Mouse (Mus musculus) left cerebral cortex, adult 2 months (tissue): ENCODE data around the gene Gpr182. TPM values are rescaled to one million over a fixed set of nuclear protein-coding genes. Genes with fewer than 3 reads are reported as not detected.

Experiments
- DNase-seq, 2 experiments: peaks; one replicate each; pipeline ENCODE4 v3.0.0; 2021 to 2022; ENCODE audit warnings: low spot score in 2 of 2, mixed read lengths in 1 of 2; ENCODE audit errors: extremely low spot score in 1 of 2
- H3K27ac ChIP-seq: fragments of 200-600 bp; 2 replicates; pipeline ENCODE4 v1.8.1; 2022
- H3K4me3 ChIP-seq: fragments of 200-600 bp; 2 replicates; pipeline ENCODE4 v1.8.1; 2022
- CTCF ChIP-seq: fragments of 200-600 bp; IDR thresholded peaks from 2 replicates; pipeline ENCODE4 v1.8.1; 2022; ENCODE audit warnings: antibody characterized with exemption, mild to moderate bottlenecking, moderate library complexity
- intact Hi-C: fragments of 180-260 bp; cut with DNase I; formaldehyde crosslinking; loops from one replicate; pipeline ENCODE4 v1.15.1; 2025
- total RNA-seq, 2 experiments: library from RNA; stranded (reverse); gene quantifications; 2 replicates each; pipeline ENCODE4 v1.2.3; 2021

Gpr182 gene
- total RNA-seq, 2 experiments from 2014 or later, result 1.5 to 2.8 TPM

DNA sequence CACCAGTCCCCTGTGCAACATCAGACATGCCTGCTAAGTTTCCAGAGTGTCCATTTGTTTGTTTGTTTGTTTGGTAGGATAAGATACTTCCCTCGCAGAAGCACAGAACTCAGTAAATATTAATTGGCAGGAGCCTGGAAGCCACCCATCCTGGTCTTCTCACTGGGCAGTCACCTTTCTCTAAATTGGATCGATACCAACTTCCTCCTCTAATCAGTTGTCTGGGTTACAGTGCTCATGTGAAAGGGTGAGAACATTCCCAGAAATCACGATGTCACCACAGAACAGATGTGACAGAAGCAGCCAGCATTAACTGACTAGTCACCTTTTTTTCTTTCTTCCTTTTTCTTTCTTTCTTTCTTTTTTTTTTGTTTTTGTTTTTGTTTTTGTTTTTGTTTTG, 3.7 kb upstream of the Gpr182 start:
- no peak overlapping the region for H3K4me3 ChIP-seq
- intact Hi-C loops, result no loop called here
- TF ChIP-seq CTCF, result no peak
- no peak overlapping the region for H3K27ac ChIP-seq
- no peak for DNase-seq

DNA sequence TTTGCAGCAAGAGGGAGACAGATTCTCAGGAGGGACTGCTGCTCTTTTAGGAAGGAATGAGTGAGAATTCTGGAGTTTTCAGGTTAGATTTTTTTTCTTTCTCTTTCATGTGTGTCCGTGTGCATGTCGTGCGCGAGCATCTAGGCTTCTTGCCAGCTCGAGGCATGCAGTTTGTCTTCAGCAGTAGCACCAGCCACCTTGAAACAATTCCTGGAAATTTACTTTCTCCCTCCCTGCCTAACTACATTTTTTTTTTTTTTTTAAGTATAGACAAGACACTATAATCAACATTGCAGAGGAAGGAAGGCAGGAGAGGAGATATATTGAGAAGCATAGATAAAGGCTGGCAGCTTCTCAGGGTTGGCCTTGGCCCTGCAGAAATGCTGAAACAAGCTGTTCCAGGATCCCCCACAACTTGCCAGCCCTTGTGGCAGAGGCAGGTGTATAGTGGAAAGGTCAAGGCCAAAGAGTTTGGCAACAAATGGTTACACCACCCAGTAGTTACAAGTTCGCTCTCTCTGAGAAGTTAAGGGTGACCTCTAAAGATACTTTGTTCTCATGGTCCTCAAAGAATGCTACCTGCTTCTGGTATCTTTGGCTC, 3.1 kb upstream of the Gpr182 start:
- Histone ChIP-seq H3K27ac (no peak overlapping the region), H3K4me3 (no peak overlapping the region)
- no peak for DNase-seq
- intact Hi-C loops, result no loop called here
- TF ChIP-seq CTCF, result no peak

DNA sequence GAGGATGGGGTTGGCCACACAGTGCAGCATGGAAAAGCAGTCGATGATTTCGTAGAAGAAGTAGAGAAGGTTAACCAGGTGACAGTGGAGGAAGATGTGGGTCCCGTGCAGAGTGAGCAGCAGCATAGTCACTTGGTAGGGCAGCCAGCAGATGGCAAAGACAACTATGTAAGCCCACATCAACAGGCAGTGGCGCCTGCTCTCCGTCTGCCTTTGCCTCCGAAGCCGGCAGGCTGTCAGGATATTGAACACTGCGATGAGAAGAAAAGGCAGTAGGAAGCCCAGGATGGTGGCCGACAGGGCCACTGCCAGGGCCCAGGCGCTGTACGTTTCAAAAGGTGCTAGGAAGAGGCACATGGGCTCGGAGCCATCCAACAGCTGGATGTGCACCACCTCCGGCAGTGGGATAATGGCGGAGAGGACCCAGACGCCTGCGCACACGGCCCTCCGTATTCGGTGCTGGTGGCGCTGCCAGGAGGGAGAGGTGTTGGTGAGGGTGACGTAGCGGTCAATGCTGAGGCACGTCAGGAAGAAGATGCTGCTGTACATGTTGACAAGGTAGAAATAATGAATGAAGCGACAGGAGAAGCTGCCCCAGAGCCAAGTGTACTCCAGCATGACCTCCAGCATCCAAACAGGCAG, 1.3 kb downstream of the Gpr182 start:
- Histone ChIP-seq H3K4me3 (peak overlapping the region; percentile 39), H3K27ac (no peak overlapping the region)
- DNase-seq, result no peak
- TF ChIP-seq CTCF, result no peak
- intact Hi-C loops, result no loop called here

DNA sequence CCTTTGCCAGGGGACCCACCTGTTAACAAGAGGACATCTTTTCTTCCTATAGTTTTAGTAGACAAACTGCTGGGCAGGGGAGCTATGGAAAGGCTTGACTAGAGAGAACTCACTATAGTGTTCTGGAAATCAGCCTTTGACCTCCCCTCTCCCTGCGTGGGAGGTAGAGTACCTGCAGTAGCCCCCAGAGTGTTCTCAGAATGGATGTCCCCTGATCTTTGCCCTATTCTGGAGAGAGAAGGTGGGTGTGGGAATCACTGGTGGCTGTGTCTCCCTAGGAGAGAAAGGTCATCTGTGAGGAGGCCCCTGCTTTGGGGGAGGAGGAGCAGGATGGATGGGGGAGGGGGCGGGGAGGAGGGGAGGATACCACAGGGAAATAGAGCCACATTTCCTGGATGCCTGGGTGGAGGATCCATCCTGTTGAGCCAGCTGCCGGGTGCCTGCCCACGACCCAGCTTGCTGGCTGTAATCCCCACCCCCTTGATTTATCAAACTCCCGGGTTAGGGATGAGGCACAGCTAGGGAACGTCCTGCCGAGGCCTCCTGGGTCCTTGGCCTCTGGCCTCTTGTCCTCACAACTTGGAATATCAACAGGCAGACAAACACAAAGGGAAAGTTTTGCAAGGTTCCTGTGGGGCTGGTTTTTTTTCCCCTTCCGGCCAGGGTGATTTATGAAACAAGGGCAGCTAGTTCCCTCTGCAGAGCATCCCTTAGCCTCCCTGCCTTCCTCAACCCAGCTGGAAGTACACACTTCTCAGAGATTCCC, 2.5 kb downstream of the Gpr182 start:
- TF ChIP-seq CTCF, result no peak
- Histone ChIP-seq H3K4me3 (no peak overlapping the region), H3K27ac (no peak overlapping the region)
- DNase-seq, result no peak
- intact Hi-C loops, result no loop called here

DNA sequence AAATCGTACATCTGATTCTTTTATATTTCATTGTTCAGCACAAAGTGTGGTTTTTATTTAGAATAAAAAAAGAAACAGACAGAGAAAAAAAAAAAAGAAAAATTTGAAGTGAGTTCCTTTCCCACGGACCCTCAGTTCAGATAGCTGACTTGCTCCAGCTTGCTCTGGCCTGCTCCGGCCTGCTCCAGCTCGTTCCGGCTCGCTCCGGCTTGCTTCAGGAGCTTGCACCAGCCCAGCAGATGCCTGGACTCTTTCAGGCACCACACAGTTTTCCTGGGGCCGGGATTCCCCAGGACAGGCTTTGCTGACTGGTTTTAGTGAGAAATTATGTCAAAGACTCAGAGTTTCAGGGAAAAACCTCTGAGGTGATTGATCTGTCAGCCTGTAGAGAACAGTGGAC, 4.3 kb downstream of the Gpr182 start:
- TF ChIP-seq CTCF, result no peak
- H3K27ac ChIP-seq, result no peak overlapping the region
- DNase-seq, result no peak
- no peak overlapping the region for H3K4me3 ChIP-seq
- intact Hi-C loops, result no loop called here

DNA sequence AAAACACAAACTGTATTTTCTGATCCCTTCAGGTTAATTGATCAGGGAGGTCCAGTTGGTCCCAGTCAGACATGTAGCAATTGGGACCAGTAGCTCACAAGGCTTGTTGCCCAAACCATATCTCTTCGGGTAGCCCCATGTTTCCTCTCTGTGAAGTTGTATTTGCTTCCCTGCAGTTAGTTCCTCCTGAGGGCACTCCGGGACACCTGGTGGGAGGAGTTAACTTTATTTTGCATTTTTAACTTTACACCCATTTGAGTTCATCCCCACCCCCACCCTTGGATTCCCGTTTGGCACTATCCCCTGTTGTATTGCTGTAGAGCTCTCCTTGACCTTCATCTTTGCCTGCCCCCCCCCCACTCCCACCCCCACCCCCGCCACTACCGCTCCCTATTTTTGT, 5.6 kb downstream of the Gpr182 start:
- TF ChIP-seq CTCF, result no peak
- no peak for DNase-seq
- Histone ChIP-seq H3K4me3 (no peak overlapping the region), H3K27ac (no peak overlapping the region)
- intact Hi-C loops, result no loop called here

DNA sequence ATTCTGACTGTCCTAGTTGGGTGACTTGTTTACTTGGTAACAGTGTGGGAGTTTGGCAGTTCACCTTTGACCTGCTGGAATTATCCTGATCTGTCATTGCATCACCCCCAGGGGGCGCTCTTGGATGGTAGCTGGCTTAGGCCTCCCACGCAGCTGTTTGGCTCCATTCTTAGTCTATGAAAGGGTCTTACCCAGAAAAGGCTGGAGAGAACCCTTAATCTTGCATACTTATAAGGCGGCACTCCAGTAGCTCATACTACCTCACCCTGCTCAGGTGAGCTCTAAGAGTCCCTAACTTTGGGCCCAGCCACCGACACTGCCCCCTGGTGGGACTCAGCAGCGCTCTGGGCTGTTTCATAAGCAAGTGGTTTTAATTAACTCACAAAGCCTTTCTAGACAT, 6.9 kb downstream of the Gpr182 start:
- Histone ChIP-seq H3K27ac (no peak overlapping the region), H3K4me3 (no peak overlapping the region)
- TF ChIP-seq CTCF, result peak; percentile 61
- DNase-seq, result no peak
- intact Hi-C loops, result no loop called here

DNA sequence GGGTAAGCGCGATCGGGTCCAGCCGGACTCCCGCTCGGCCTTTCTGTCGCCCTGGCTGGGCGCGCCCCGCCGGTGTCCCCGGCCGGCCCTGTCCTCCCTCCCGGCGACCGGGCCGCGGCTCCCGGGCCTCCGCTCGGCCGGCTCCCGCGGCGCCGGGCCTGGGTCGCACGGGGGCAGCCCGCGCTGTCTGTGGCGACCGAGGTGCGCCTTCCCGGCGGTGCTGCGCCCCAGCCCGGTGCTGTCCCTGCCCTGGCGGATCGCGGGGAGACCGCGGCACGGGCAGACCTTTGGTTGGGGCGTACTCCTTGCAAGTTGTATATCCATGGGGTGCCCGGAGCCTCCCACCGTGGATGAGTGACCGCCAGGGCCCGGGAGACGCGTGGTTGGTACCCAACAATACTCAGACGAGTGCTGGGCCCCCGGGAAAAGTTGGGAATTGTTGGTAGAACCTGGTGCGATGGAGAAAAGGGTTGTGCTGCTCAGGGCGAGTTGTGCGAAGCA, 11.8 kb downstream of the Gpr182 start:
- no peak; the same call in none of the 2 replicates for TF ChIP-seq CTCF
- Histone ChIP-seq H3K4me3 (peak overlapping the region; percentile 72), H3K27ac (peak overlapping the region; percentile 47; the same call in 1 of the 2 replicates)
- intact Hi-C loops, result loop anchor here (2.0 kb wide), 1 partner anchor 99 kb away; no protein-coding TSS in a partner anchor
- peak in 1 of 2 experiments; percentile 42 for DNase-seq

DNA sequence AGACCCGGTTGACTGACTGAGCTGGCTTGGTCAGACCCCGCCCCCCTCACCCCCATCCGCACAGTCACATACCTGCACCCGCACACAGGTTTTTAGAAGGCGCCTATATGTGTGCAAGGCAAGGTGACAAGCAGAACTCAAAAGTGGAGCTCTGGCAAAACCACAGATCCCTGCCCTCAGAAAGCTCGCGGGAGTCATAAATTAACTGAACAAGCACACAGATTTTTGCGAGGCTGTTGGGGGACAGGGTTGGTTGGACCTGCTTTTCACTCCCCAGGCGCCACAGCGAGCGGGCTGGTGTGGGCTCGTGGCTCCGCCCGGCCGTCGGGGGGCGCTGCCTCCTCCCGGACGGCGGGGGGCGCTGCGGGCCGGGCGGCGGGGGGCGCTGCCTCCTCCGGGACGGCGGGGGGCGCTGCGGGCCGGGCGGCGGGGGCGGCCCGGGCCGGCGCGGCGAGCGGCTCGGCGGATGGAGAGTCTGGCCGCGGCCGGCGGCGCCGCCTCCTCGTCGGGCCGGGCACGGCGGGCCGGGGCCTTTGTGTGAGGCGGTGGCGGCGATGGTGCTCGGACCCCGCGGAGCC, 12.4 kb downstream of the Gpr182 start, which contains the start of gene Zbtb39:
Zbtb39 (plus strand) TSS at position 456 of the 578 bp plus-strand sequence.
- peak; percentile 62 for TF ChIP-seq CTCF
- Histone ChIP-seq H3K27ac (peak within 1 kb of the TSS; percentile 47; the same call in 1 of the 2 replicates), H3K4me3 (peak within 1 kb of the TSS; percentile 72)
- intact Hi-C loops, result loop anchor here (2.0 kb wide), 1 partner anchor 98 kb away; no protein-coding TSS in a partner anchor
- peak; percentile 71 to 76 for DNase-seq

DNA sequence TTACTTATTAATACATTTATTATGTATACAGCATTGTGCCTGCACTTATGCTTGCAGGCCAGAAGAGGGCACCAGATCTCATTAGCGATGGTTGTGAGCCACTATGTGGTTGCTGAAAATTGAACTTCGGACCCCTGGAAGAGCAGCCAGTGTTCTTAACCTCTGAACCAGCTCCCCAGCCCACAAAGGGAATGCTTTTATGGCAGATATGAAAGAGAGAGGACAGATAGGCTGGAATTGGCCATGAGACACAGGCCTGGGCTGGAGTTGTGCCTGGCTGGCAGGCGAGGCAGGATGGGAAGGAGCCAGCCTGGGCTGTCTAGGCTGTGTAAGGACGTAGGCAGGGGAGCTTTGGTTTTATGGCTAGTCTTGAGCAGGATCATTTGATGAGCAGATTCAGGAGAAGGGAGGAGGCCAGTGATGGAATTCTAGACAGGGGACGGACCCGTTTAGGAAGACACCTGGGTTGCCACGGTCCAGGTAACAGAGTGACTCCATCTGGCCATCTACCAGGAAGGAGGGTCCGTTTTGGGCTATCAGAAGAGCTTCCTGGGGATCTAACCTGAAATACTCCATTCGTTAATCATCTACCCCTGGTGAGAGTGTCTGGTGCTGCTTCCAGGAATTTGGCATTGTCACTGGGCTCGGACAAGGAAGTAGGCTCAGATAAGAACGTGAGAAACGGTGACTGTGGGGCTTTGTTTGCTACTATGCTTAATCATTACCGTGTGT, 13.2 kb downstream of the Gpr182 start:
- TF ChIP-seq CTCF, result peak; percentile 68
- DNase-seq, result no peak
- Histone ChIP-seq H3K4me3 (no peak overlapping the region), H3K27ac (no peak overlapping the region)
- intact Hi-C loops, result loop anchor here (1.0 to 2.0 kb wide), 2 partner anchors 98 to 198 kb away; no protein-coding TSS in a partner anchor

DNA sequence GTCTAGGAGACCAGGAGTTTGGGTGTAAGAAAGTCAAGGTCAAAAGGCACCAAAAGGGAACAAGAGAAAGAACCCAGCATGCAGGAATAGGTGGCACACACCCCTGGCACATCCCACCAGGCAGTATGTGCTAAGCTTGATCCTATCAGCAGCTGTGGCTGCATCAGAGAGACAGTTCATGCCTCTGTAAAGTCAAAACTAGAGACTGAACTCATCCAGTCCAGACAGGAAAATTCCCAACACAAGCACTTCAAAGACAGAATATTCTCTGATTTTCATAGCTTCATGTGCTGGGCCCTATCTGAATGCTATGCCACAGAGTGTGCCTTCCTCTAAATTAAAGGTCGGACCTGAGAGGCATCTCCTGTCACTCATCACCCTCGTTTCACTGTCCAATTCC, 14.0 kb downstream of the Gpr182 start:
- no peak for DNase-seq
- intact Hi-C loops, result loop anchor here (2.0 kb wide), 1 partner anchor 59 kb away; no protein-coding TSS in a partner anchor
- Histone ChIP-seq H3K4me3 (no peak overlapping the region), H3K27ac (no peak overlapping the region)
- TF ChIP-seq CTCF, result no peak
